Mouse (Mus musculus) mouse trophoblast stem cell (cell line): ENCODE measurements around the gene Entpd2.

Experiments used
- in situ Hi-C, 2 experiments: fragments of 300-500 bp; cut with MseI, MboI; formaldehyde crosslinking; loops; 2 replicates in 1 of 2; 3 replicates in 1 of 2; pipeline ENCODE4 v1.15.1; 2025

Gene Entpd2

GRCm38 (mm10) chr2:25429435-25430180 is 33.9 kb downstream of the Entpd2 start:
- in situ Hi-C loops = loop anchor here in 1 of 2 experiments (5.0 kb wide), 1 partner anchor 53 kb away; no protein-coding TSS in a partner anchor

GRCm38 (mm10) chr2:25430395-25431233 is 34.9 kb downstream of the Entpd2 start:
- in situ Hi-C loops = no loop called here

- in situ Hi-C loops = no loop called here
Measured at GRCm38 (mm10) chr2:25431308-25431855, 35.7 kb downstream of the Entpd2 start.

GRCm38 (mm10) chr2:25432326-25433098 is 36.8 kb downstream of the Entpd2 start:
- in situ Hi-C loops = no loop called here

- in situ Hi-C loops = no loop called here
Measured at GRCm38 (mm10) chr2:25433101-25433500, 37.4 kb downstream of the Entpd2 start.

- in situ Hi-C loops = no loop called here
Measured at GRCm38 (mm10) chr2:25434292-25434691, 38.6 kb downstream of the Entpd2 start.

GRCm38 (mm10) chr2:25436286-25436820 is 40.7 kb downstream of the Entpd2 start:
- in situ Hi-C loops = no loop called here

GRCm38 (mm10) chr2:25441067-25441466 is 45.4 kb downstream of the Entpd2 start:
- in situ Hi-C loops = no loop called here

GRCm38 (mm10) chr2:25442682-25443081 is 47.0 kb downstream of the Entpd2 start:
- in situ Hi-C loops = no loop called here
